Mouse (Mus musculus): ENCODE measurements around the gene Phf11a. TPM values are rescaled to one million over a fixed set of nuclear protein-coding genes. Genes with fewer than 3 reads are reported as not detected.
"Not testable (repeated sequence)": the region's sequence is repeated elsewhere in the genome, so short reads cannot be mapped to it uniquely, and the experiment has no call there.

The Phf11a gene
- total and polyA plus RNA-seq, 2 experiments from 2014 or later: 0.14 TPM; not detected in 1

DNA sequence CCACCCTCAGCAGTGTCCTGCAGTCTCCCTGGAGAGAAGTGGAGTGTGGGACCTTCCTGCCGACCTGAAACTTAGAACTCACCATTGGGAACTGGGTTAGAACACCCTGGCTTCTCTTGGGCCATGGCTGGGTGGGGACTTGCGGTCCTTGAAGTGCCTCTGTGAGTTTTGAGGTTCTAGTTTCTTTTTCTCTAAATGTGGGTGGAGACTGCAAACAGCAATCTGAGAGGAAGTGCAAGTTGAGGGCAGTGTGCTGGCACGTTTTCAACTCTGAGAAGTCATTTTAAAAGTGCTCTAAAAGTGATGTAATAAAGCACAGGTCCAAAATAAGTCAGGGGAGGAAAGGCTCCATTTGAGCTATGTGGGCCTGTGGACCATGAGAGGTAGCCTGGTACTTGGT lies 37.3 kb downstream of the Phf11a start, which contains the start of gene Gm6904:
Gm6904 (minus strand) TSS at position 161 of the 400 bp plus-strand sequence.
- no peaks in the 10 kb centered on the region for H3K9me3 ChIP-seq (ENCODE audit: low read length)
- no peak for ATAC-seq
- no peaks in the 10 kb centered on the region for H3K36me3 ChIP-seq (ENCODE audit: insufficient read depth, low read length)
- no peak for DNase-seq (ENCODE audit: low spot score)
- no peak within 1 kb of the TSS for H3K27ac ChIP-seq
- no peak within 1 kb of the TSS for H3K4me2 ChIP-seq (ENCODE audit: low read depth, low read length)
- TF ChIP-seq CTCF (IDR thresholded peaks at IDR 0.05; ENCODE audit: low read depth): no peak
- WGBS: 66% methylated on average over 3 of the region's 3 CpGs
- no peak within 1 kb of the TSS for H3K9ac ChIP-seq (replicated peaks; ENCODE audit: low read length)
- H3K27me3 ChIP-seq (ENCODE audit: insufficient read depth, low read length): no peaks in the 10 kb centered on the region
- no peaks in the 10 kb centered on the region for H3K4me1 ChIP-seq (ENCODE audit: insufficient read depth, low read length)
- no peak within 1 kb of the TSS for H3K4me3 ChIP-seq (ENCODE audit: low read length)

DNA sequence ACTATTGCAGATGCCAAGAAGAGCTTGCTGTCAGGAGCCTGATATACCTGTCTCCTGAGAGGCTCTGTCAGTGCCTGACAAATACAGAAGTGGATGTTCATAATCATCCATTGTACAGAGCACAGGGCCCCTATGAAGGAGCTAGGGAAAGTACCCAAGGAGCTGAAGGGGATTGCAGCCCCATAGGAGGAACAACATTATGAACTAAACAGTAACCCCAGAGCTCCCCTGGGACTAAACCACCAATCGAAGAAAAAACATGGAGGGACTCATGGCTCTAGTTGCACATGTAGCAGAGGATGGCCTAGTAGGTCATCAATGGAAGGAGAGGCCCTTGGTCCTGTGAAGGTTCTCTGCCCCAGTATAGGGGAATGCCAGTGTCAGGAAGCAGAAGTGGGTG lies 41.5 kb downstream of the Phf11a start:
- not testable (repeated sequence) for H3K36me3 ChIP-seq (ENCODE audit: insufficient read depth, low read length); H3K9me3 ChIP-seq (ENCODE audit: low read length); H3K9ac ChIP-seq (replicated peaks; ENCODE audit: low read length); H3K4me2 ChIP-seq (ENCODE audit: low read depth, low read length); DNase-seq (ENCODE audit: low spot score); ATAC-seq; H3K4me3 ChIP-seq (ENCODE audit: low read length); H3K4me1 ChIP-seq (ENCODE audit: insufficient read depth, low read length); H3K27me3 ChIP-seq (ENCODE audit: insufficient read depth, low read length); H3K27ac ChIP-seq
- WGBS: 96% methylated on average over 1 of the region's 1 CpGs

DNA sequence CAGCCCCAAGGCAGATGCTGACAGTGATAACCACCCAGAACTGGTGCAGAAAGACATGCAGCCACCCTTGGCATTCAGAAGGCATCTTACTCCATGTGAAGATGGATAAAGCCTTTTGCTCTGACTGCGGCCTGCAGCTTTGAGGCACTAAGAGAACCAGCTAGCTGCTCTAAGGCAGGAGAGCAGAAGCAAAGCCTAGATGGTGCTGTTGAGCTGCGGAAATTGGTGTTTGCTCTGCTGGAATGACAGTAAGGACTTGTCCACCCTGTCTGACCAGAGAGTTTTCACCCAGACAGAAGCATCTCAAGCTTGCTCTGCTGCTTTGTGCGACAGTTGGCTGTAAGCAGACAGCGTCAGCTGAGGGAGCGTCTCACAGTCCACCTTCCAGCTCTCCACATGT lies 47.0 kb downstream of the Phf11a start:
- H3K4me1 ChIP-seq (ENCODE audit: insufficient read depth, low read length); H3K9ac ChIP-seq (replicated peaks; ENCODE audit: low read length); H3K9me3 ChIP-seq (ENCODE audit: low read length); H3K27ac ChIP-seq; H3K4me2 ChIP-seq (ENCODE audit: low read depth, low read length); H3K4me3 ChIP-seq (ENCODE audit: low read length); H3K27me3 ChIP-seq (ENCODE audit: insufficient read depth, low read length); H3K36me3 ChIP-seq (ENCODE audit: insufficient read depth, low read length): not testable (repeated sequence)
- DNase-seq (ENCODE audit: low spot score): peak; percentile 69
- peak; percentile 63 for TF ChIP-seq CTCF (IDR thresholded peaks at IDR 0.05; ENCODE audit: low read depth)
- ATAC-seq: peak; percentile 64
- 69% methylated on average over 5 of the region's 5 CpGs for WGBS

DNA sequence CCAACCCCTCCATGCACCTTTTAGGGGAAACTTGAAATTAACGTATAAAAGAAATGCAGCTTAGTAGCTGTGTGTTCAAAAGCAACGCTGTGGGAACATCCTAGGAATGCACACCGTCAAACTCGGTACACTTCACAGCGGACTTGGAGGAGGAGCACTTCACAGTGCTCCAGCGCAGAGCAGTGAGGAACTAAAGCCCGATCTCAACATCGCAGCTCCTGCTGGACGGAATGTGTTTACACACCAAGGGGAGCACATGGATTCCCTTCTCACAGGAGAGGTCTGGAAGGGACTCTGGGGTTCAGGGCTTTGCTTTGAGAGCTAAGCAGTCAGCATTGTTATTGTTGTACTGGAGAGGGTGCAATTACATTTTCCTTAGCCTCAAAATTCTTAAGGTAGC lies 63.7 kb downstream of the Phf11a start:
- no peaks in the 10 kb centered on the region for H3K4me1 ChIP-seq (ENCODE audit: insufficient read depth, low read length)
- H3K9me3 ChIP-seq (ENCODE audit: low read length): no peaks in the 10 kb centered on the region
- no peak for ATAC-seq
- 94% methylated on average over 9 of the region's 9 CpGs for WGBS
- peaks cover 58% of the 10 kb centered on the region for H3K36me3 ChIP-seq (ENCODE audit: insufficient read depth, low read length)
- DNase-seq (ENCODE audit: low spot score): no peak
- no peak for TF ChIP-seq CTCF (IDR thresholded peaks at IDR 0.05; ENCODE audit: low read depth)
- H3K4me2 ChIP-seq (ENCODE audit: low read depth, low read length): no peak overlapping the region
- no peak overlapping the region for H3K4me3 ChIP-seq (ENCODE audit: low read length)
- H3K27ac ChIP-seq: no peak overlapping the region
- no peaks in the 10 kb centered on the region for H3K27me3 ChIP-seq (ENCODE audit: insufficient read depth, low read length)
- no peak overlapping the region for H3K9ac ChIP-seq (replicated peaks; ENCODE audit: low read length)

DNA sequence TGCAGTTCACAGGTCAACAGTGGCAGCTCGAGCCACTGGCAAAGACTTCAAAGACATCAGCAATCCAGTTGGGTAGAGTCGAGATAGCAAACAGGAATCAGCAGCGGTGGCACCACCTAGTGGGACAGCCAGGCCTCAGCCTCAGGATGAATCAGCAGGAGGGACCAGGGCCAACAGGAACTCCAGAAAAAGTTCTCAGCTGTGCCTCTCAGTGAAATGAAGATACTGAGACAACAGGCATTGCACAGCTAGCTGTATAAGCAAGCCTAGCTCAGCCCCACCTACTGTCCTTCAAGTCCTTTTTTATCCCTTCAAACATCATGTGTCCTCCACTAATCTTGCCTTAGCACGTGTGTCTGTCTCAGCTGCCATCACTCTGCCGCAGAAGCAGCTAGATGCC lies 65.3 kb downstream of the Phf11a start:
- Histone ChIP-seq H3K9ac (replicated peaks; ENCODE audit: low read length) (no peak overlapping the region), H3K27ac (no peak overlapping the region), H3K4me3 (ENCODE audit: low read length) (no peak overlapping the region), H3K9me3 (ENCODE audit: low read length) (no peaks in the 10 kb centered on the region), H3K27me3 (ENCODE audit: insufficient read depth, low read length) (no peaks in the 10 kb centered on the region), H3K36me3 (ENCODE audit: insufficient read depth, low read length) (peaks cover 68% of the 10 kb centered on the region), H3K4me2 (ENCODE audit: low read depth, low read length) (no peak overlapping the region), H3K4me1 (ENCODE audit: insufficient read depth, low read length) (no peaks in the 10 kb centered on the region)
- no peak for ATAC-seq
- 75% methylated on average over 5 of the region's 5 CpGs for WGBS
- TF ChIP-seq CTCF (IDR thresholded peaks at IDR 0.05; ENCODE audit: low read depth): peak; percentile 53
- DNase-seq (ENCODE audit: low spot score): no peak

DNA sequence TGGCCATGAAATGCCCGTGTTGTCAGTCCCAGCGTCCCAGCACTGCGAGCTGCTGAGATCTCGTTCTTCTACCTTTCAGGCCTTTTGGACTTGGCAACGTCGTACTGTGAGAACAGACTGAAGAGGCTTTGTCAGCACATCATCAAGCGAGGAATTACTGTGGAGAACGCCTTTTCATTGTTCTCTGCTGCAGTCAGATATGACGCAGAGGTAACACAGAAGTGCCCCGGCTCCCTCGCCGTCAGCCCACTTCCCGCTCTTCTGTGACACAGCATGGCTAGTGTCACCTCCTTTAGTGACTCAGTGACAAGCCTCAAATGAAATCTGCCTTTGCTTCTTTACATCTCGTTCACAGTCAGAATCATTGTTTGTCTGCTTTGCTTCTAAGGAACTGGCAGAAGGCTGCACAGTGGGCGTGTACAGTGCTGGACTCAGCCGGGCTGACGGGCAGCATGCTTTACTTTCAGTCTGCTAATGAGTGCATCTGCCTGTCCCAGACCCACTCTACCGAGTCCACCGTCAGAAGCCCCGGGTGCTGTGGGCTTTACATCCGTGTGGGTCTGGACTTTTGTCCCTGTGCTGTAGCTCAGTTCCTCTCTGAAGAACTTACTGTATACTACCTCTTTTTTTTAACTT lies 66.9 kb downstream of the Phf11a start:
- Histone ChIP-seq H3K9ac (replicated peaks; ENCODE audit: low read length) (no peak overlapping the region), H3K4me3 (ENCODE audit: low read length) (no peak overlapping the region), H3K27me3 (ENCODE audit: insufficient read depth, low read length) (no peaks in the 10 kb centered on the region), H3K4me1 (ENCODE audit: insufficient read depth, low read length) (no peaks in the 10 kb centered on the region), H3K4me2 (ENCODE audit: low read depth, low read length) (no peak overlapping the region), H3K9me3 (ENCODE audit: low read length) (no peaks in the 10 kb centered on the region), H3K36me3 (ENCODE audit: insufficient read depth, low read length) (peaks cover 71% of the 10 kb centered on the region), H3K27ac (no peak overlapping the region)
- DNase-seq (ENCODE audit: low spot score) (no peak), ATAC-seq (peak; percentile 24; the same call in 1 of the 2 replicates)
- TF ChIP-seq CTCF (IDR thresholded peaks at IDR 0.05; ENCODE audit: low read depth): no peak
- WGBS: 76% methylated on average over 21 of the region's 21 CpGs

DNA sequence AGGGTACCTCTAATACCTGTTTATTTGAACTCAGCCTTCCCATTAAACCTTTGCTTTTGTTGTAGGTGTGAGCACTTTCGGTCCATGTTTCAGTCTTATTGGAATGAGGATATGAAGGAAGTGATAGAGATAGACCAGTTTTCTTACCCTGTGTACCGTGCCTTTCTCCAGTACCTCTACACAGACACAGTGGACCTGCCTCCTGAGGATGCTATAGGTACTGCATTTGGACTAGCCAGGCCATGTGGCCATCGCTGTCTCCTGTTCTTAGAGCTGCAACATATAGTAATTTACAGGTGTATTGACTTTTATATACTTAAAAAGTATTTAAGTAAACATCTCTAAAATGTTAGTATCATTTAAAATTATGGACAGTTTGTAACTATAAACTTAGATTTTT lies 67.5 kb downstream of the Phf11a start:
- DNase-seq (ENCODE audit: low spot score): no peak
- Histone ChIP-seq H3K9ac (replicated peaks; ENCODE audit: low read length) (no peak overlapping the region), H3K27me3 (ENCODE audit: insufficient read depth, low read length) (no peaks in the 10 kb centered on the region), H3K4me2 (ENCODE audit: low read depth, low read length) (no peak overlapping the region), H3K4me3 (ENCODE audit: low read length) (no peak overlapping the region), H3K4me1 (ENCODE audit: insufficient read depth, low read length) (no peaks in the 10 kb centered on the region), H3K36me3 (ENCODE audit: insufficient read depth, low read length) (peaks cover 72% of the 10 kb centered on the region), H3K27ac (no peak overlapping the region), H3K9me3 (ENCODE audit: low read length) (no peaks in the 10 kb centered on the region)
- peak; percentile 70; the same call in 1 of the 2 replicates for ATAC-seq
- 91% methylated on average over 3 of the region's 3 CpGs for WGBS
- peak; percentile 54 for TF ChIP-seq CTCF (IDR thresholded peaks at IDR 0.05; ENCODE audit: low read depth)

Other genes starting within 250 kb of the Phf11a start
- not detected in 2 replicates for gene 1700129C05Rik, start 154.6 kb downstream of the Phf11a start, total RNA-seq (2014; rRNA removed)
- not detected in 2 replicates for gene 1700129C05Rik, start 154.6 kb downstream of the Phf11a start, polyA plus RNA-seq (2015; fragmentation: Nextera tagmentation; extraction: Ambion mirVana)
- not detected in 2 replicates for gene Gm5142, start 118.8 kb downstream of the Phf11a start, total RNA-seq (2014; rRNA removed)
- not detected in 2 replicates for gene Gm5142, start 118.8 kb downstream of the Phf11a start, polyA plus RNA-seq (2015; fragmentation: Nextera tagmentation; extraction: Ambion mirVana)
- 35.3 and 36.6 TPM in 2 replicates for gene Rcbtb1, start 96.3 kb downstream of the Phf11a start, total RNA-seq (2014; rRNA removed)
- gene Rcbtb1, start 96.3 kb downstream of the Phf11a start, polyA plus RNA-seq (2015; fragmentation: Nextera tagmentation; extraction: Ambion mirVana): 30.6 and 30.9 TPM in 2 replicates
- gene Gm6904, start 37.3 kb downstream of the Phf11a start, total RNA-seq (2014; rRNA removed): not detected in 2 replicates
- gene Gm6904, start 37.3 kb downstream of the Phf11a start, polyA plus RNA-seq (2015; fragmentation: Nextera tagmentation; extraction: Ambion mirVana): not detected in 2 replicates
- gene Phf11b, start 43.8 kb upstream of the Phf11a start, total RNA-seq (2014; rRNA removed): 0.72 TPM in 1 of 2 replicates, not detected in the other
- gene Phf11b, start 43.8 kb upstream of the Phf11a start, polyA plus RNA-seq (2015; fragmentation: Nextera tagmentation; extraction: Ambion mirVana): 0.47 and 0.59 TPM in 2 replicates
- 0.89 TPM in 1 of 2 replicates, not detected in the other for gene Phf11d, start 67.9 kb upstream of the Phf11a start, total RNA-seq (2014; rRNA removed)
- gene Phf11d, start 67.9 kb upstream of the Phf11a start, polyA plus RNA-seq (2015; fragmentation: Nextera tagmentation; extraction: Ambion mirVana): 0.25 and 0.61 TPM in 2 replicates
- gene Phf11c, start 97.9 kb upstream of the Phf11a start, total RNA-seq (2014; rRNA removed): 0.05 and 0.32 TPM in 2 replicates
- gene Phf11c, start 97.9 kb upstream of the Phf11a start, polyA plus RNA-seq (2015; fragmentation: Nextera tagmentation; extraction: Ambion mirVana): 0.06 and 0.11 TPM in 2 replicates
- 4.2 and 6.5 TPM in 2 replicates for gene Setdb2, start 143.4 kb upstream of the Phf11a start, total RNA-seq (2014; rRNA removed)
- gene Setdb2, start 143.4 kb upstream of the Phf11a start, polyA plus RNA-seq (2015; fragmentation: Nextera tagmentation; extraction: Ambion mirVana): 4.4 and 5.6 TPM in 2 replicates
- gene Cab39l, start 143.4 kb upstream of the Phf11a start, total RNA-seq (2014; rRNA removed): 16.9 and 22.1 TPM in 2 replicates
- 32.4 and 35.2 TPM in 2 replicates for gene Cab39l, start 143.4 kb upstream of the Phf11a start, polyA plus RNA-seq (2015; fragmentation: Nextera tagmentation; extraction: Ambion mirVana)